Mouse (Mus musculus) R1 (cell line): ENCODE measurements around the gene Sf3a1.
A peak's percentile ranks its signal among the peaks of the same experiment; 100 is the strongest.
"Not testable (repeated sequence)": the region's sequence is repeated elsewhere in the genome, so short reads cannot be mapped to it uniquely, and the experiment has no call there.

Experiments
- DNase-seq: peaks from one replicate; pipeline ENCODE4 v3.0.0-alpha.2; 2018; ENCODE audit warnings: low read depth, low spot score

Gene Sf3a1

GRCm38 (mm10) chr11:4185480-4185879 lies 25.3 kb downstream of the Sf3a1 start:
- DNase-seq: not testable (repeated sequence)

GRCm38 (mm10) chr11:4186486-4187317 lies 26.6 kb downstream of the Sf3a1 start, which contains the start of gene Tbc1d10a:
Gene Tbc1d10a, plus strand, starts transcription at chr11:4186789.
- peak; percentile 98 for DNase-seq

- no peak for DNase-seq
Observed at GRCm38 (mm10) chr11:4187318-4187700, 27.2 kb downstream of the Sf3a1 start.

- no peak for DNase-seq
Observed at GRCm38 (mm10) chr11:4189182-4189581, 29.0 kb downstream of the Sf3a1 start.

GRCm38 (mm10) chr11:4190677-4191076 lies 30.5 kb downstream of the Sf3a1 start:
- no peak for DNase-seq

- DNase-seq: no peak
Observed at GRCm38 (mm10) chr11:4192757-4193156, 32.6 kb downstream of the Sf3a1 start.

DNA sequence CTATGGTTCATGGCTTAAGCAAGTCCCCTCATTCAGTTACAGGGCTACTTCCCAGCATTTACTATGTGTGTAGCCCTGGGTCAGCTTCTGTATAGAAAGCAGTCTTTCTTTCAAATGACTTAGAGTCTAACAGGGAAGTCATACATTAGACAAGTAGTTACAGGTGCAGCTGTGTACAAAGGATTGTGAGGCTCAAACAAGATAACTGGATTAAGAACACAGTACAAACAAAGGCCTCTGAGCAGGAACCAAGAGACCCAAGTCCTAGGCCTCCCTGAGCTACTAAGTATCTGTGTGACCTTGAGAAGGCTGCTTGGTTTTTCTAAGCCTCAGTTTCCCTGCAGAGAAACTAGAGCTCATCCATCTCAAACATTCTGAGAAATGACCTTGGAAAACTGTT lies 33.3 kb downstream of the Sf3a1 start:
- DNase-seq: no peak

DNA sequence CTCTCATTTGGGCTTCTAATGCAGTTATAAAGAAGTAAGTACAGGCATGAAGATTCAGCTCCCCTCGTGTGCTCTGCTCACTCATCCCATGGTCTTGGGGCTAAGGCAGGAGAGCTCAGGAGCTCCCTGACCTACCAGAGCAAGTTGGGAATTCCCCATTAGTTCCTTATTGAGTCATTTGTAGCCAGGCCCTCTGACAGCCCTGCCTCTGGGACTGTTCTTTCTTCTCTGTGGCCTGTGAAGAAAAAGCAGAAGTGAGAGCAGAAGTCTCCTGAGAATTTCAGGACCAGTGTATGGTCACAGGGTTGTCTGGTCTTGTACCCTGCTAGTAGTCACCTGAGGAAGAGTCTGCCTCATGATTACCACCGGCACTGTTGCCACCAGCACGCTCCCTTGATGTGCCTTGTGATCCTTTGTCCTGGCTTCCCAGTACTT lies 35.5 kb downstream of the Sf3a1 start:
- DNase-seq: no peak

DNA sequence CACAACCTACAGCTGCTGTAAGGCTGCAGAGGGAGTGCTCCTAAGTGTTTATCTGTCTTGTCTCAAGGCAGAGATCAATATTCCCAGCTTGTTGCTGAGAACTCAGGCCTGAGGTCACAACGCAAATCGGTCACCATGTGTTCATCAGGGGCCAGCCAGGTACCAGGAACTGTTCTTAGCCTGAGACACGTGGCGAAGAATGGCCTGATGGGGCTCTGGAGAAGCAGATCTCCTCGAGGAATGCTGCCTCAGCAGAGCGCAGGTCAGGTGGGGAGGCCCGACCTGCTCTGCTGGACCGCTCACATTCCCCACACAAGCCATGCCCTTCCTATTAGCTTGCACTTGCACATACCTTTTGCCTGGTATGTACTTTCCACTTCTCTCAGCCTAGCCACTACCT lies 36.5 kb downstream of the Sf3a1 start:
- no peak for DNase-seq

GRCm38 (mm10) chr11:4197691-4198090 lies 37.5 kb downstream of the Sf3a1 start:
- no peak for DNase-seq

GRCm38 (mm10) chr11:4201981-4202700 lies 42.0 kb downstream of the Sf3a1 start:
- DNase-seq: no peak

GRCm38 (mm10) chr11:4202995-4203704 lies 43.0 kb downstream of the Sf3a1 start:
- no peak for DNase-seq

DNA sequence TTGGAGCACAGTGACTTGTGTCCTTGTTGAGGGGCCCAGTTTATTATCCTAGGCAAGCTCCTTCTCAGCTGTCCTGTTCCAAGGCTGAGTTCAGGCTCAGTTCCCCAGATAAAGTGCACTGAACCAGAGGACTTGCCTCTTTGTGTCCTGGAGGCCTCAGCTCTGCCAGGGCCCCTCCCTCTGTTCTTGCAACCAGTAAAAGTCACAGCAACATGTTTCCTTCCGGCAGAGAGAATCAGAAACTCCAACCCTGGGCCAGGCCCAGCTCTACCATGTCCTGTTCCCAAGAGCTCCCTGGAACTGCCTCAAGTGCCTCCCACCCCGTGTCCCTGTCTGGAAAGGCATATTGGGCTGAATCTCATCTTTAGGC lies 43.5 kb downstream of the Sf3a1 start:
- no peak for DNase-seq

DNA sequence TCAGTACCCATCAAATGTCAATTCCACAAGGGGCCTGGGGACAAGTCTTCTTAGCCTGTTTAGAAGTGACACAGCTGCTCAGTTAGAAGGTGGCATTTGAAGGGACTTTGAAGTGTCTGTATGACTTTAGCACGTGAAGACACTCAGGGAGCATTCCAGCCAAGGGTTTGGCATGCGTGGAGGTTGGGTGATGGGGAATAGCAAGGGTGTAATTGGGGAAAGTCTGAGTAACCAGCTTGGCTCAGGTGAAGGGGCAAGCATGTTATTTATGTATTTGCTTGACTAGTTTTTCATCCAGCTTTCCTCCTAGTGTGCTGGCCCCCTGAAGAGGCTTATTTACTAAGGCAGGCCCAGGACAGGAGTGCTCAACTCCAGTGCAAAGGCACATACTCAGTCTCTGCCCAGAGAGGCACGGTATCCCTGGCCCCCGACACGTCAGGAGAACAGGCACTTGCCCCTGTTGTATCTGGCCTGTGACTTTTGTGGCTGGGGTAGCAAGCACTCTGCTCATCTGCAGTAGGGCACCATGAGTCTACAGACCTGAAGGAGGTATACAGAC lies 45.0 kb downstream of the Sf3a1 start:
- DNase-seq: no peak

GRCm38 (mm10) chr11:4205951-4206350 lies 45.8 kb downstream of the Sf3a1 start:
- DNase-seq: no peak

- DNase-seq: no peak
Observed at GRCm38 (mm10) chr11:4206563-4206962, 46.4 kb downstream of the Sf3a1 start.

DNA sequence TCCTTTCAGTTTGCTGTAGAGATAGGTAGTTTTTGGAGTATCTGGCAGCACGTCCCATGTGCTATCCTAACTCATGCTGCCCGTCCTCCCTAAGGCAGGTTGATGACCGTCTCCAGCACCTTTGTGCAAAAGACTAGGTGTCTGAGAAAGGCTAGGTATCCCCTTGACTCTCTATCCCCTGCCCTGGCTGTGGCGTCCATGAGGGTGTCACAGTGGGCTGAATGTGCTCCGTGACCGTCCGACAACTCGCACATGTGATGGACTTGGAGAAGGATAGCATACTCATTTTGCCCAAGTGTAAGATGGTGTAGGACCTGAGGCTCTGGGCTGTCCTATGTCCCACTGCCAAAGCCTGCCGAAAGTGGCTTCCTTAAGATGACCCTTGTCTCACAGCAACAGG lies 47.5 kb downstream of the Sf3a1 start:
- DNase-seq: no peak

GRCm38 (mm10) chr11:4209556-4209955 lies 49.4 kb downstream of the Sf3a1 start:
- DNase-seq: no peak

DNA sequence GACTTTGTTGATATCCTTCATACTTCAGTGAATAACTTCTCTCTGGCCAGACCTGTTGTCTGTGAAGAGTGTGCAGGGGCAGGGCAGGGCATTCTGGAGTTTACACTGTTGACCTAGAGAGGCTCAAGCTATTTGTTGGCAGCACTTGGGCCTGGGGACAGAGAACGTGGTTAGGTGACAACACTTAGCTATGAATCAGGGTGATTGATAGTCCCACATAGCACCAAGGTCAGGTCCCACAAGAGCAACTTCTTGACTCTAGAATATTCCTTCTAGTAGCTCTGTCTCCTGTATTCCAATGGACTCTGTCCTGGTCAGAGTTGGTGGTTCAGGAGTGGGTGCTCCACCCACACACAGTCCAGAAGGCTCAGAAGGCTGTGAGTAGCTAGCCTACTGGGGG lies 50.6 kb downstream of the Sf3a1 start:
- DNase-seq: no peak

DNA sequence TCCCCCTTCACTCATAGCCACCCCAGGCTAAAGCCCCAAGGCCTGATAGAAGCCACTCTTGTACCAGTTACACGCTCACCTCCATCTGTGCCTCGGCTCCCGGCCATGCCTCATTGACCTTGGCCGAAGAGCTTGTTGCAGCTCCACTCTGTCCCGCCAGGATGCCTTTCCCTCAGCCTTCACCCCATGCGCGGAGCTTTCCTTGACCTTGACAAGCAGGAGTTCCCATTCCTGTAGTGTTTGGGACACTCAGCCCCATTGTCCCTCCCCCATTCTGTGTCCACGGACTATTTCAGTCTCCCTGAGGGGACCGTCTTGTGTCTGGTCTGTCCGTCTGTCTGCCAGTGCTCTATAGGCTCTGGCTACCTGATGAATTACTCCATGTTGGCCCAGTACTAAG lies 53.0 kb downstream of the Sf3a1 start:
- DNase-seq: peak; percentile 62

DNA sequence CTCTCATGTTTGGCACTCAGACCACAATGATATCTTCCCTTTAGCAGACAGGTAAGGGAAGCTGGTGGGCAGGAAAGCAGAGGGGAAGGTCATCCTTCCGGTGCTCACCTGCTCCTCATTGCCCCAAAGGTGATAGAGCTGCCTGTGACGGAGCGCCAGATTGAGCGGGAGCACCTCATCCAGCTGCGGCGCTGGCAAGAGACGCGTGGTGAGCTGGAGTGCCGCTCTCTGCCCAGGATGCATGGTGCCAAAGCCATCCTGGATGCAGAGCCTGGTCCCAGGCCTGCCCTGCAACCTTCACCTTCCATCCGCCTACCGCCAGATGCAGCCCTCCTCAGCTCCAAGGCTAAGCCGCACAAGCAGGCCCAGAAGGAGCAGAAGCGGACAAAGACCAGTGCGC lies 54.4 kb downstream of the Sf3a1 start:
- DNase-seq: no peak

DNA sequence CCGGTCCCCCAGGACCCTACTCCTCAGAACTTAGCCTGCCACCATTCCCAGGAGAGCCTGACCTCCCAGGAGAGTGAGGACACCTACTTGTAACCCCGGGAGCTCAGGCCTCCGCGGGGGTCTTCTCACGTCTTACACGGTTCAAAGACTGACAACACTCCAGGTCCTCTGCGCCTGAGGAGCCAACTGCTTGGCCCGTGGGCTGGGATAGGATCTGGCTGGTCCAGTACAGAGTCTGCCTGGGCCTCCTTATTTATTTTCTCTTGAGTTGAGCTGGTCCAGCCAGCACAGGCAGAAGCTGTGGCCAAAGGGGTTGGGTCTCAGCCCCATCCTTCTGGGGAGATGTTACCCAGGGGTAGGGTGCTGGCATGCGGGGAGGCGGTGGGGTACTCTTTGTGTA lies 54.9 kb downstream of the Sf3a1 start:
- DNase-seq: no peak
